Mouse (Mus musculus) thymus, adult 2 months (tissue): ENCODE data around the gene Fbxo31. TPM values are rescaled to one million over a fixed set of nuclear protein-coding genes. Genes with fewer than 3 reads are reported as not detected.

Source experiments
- DNase-seq: peaks from one replicate; pipeline ENCODE4 v3.0.0; 2021
- H3K27ac ChIP-seq: fragments of 200-500 bp; 2 replicates; pipeline ENCODE4 v1.5.1; 2012; ENCODE audit warnings: low read length, control low read depth; ENCODE audit not compliant: control insufficient read depth, insufficient read depth
- H3K27me3 ChIP-seq: fragments of 200-500 bp; 2 replicates; pipeline ENCODE4 v1.6.1; 2012; ENCODE audit warnings: mild to moderate bottlenecking, low read length, moderate library complexity, mixed read lengths; ENCODE audit not compliant: control insufficient read depth, insufficient read depth
- H3K36me3 ChIP-seq: fragments of 200-500 bp; 2 replicates; pipeline ENCODE4 v1.6.1; 2012; ENCODE audit warnings: mild to moderate bottlenecking, low read length, moderate library complexity; ENCODE audit not compliant: control insufficient read depth, insufficient read depth
- H3K4me1 ChIP-seq: fragments of 200-500 bp; replicated peaks from 2 replicates; pipeline ENCODE4 v1.6.1; 2012; ENCODE audit warnings: low read length; ENCODE audit not compliant: control insufficient read depth, insufficient read depth
- H3K4me3 ChIP-seq: fragments of 200-500 bp; 2 replicates; pipeline ENCODE4 v1.5.1; 2012; ENCODE audit warnings: mild to moderate bottlenecking, low read length, control low read depth, moderate library complexity; ENCODE audit not compliant: control insufficient read depth, insufficient read depth
- CTCF ChIP-seq: fragments of 200-500 bp; IDR thresholded peaks from 2 replicates; pipeline ENCODE4 v1.5.1; 2012; ENCODE audit warnings: mild to moderate bottlenecking, control low read depth, low read length, moderate library complexity, borderline replicate concordance; ENCODE audit not compliant: control insufficient read depth, poor library complexity, insufficient read depth; ENCODE audit errors: extremely low read depth
- POLR2A ChIP-seq: fragments of 200-500 bp; IDR thresholded peaks from 2 replicates; pipeline ENCODE4 v1.6.1; 2012; ENCODE audit warnings: mild to moderate bottlenecking, low read length, control low read depth, moderate library complexity; ENCODE audit not compliant: control insufficient read depth, poor library complexity, insufficient read depth; ENCODE audit errors: extremely low read depth
- WGBS: fragments of 180-500 bp; shearing (Covaris S2); methylation state at CpG from one replicate; pipeline ENCODE4 v1.1.7; 2018; 5-methylcytosine and 5-hydroxymethylcytosine counted together
- polyA plus RNA-seq: library from polyadenylated mRNA; depleted of rRNA; stranded (reverse); fragments of >200 nt; gene quantifications from 2 replicates; pipeline ENCODE4 v1.2.3, GENCODE M21; 2012; rRNA removed

Gene Fbxo31
- polyA plus RNA-seq, result 39.8 and 55.7 TPM in 2 replicates

DNA sequence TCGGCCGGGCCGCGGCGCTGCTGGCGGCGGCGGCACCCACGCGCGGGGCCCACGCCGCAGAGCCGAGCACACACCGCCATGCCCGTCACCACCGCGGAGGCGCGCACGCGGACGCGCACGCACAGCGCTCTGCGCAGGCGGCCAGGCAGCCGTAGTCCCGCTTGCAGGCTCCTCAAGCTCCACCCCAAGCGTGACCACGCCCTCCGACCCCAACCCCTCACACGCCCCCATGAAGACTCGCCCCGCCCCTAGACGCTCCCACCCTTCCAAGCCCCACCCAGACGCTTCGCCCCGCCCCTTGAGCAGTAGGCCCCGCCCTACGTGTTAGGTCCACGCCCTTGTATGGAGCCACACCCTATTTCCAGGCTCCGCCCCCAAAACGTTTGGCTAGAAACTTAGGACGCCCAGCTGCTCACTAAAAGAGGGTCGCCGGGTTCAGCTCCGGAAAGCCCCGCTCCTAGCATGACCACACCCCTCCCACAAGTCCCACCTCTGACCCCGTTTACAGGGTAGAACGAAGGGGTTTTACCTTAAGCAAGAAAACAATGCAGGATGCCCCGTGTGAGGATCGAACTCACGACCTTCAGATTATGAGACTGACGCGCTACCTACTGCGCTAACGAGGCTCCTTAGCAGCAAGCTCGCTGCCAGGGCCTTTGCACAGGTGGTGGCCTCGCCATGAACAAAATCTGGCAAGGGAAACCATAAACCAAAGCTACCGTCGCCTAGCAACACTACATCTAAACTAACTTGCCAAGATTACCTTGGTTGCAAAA is at the start of gene Fbxo31:
TSS of gene Fbxo31 (minus strand) at position 131 of the 776 bp plus-strand sequence.
- peak; percentile 93 for DNase-seq
- no peak for TF ChIP-seq CTCF
- no peak for TF ChIP-seq POLR2A
- Histone ChIP-seq H3K36me3 (no peaks in the 10 kb centered on the region), H3K4me3 (peak within 1 kb of the TSS; percentile 88), H3K4me1 (peaks cover 22% of the 10 kb centered on the region), H3K27me3 (no peaks in the 10 kb centered on the region), H3K27ac (no peak within 1 kb of the TSS; the same call in 1 of the 2 replicates)
- WGBS, result 1% methylated on average over 63 of the region's 63 CpGs

DNA sequence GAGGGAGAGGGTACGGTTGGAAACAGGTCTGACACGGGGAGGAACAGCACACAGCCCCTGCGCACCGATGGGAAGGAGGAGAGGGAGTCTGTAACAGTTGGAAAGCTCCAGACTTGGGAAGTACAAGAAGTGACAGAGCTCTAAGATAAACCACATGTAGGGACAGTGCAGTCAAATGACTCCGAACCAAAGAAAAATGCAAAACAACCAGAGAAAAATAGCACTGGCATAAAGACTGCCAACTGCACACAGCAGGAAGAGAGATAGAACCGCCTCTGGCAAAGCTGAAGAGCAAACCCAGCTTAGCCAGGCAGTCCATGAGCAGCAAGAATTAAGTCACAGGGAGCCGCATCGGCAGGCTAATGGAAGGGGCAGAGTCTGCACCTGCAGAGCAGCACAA is 44.4 kb upstream of the Fbxo31 start:
- 94% methylated on average over 8 of the region's 8 CpGs for WGBS

DNA sequence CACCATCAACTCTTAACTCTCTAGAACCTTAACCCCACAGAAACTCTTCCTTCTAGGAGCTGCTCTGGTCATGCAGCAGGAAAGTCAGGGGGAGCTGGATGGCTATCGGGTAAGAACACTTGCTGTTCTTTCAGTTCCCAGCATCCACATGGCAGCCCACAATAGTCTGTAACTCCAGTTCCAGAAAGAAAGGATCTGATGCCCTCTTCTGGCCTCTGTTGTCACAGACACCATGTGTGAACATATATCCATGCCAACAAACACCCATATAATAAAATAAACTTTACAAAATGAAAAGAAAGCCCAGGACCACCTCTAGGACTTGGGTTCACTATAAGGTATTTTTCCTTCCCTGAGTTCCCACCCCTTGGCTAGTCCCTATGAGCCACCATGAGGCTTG is 43.3 kb upstream of the Fbxo31 start:
- Histone ChIP-seq H3K27me3 (no peaks in the 10 kb centered on the region), H3K36me3 (no peaks in the 10 kb centered on the region), H3K27ac (no peak overlapping the region), H3K4me1 (0 out of 2 replicates have a peak, but pooled peaks cover 3% of the 10 kb centered on the region), H3K4me3 (no peak overlapping the region)
- 62% methylated on average over 1 of the region's 1 CpGs for WGBS
- no peak for DNase-seq
- TF ChIP-seq CTCF (no peak), POLR2A (no peak)

More for the DNA sequence above, 44.4 kb upstream of the Fbxo31 start:
- Histone ChIP-seq H3K27me3 (no peaks in the 10 kb centered on the region), H3K36me3 (no peaks in the 10 kb centered on the region), H3K4me1 (0 out of 2 replicates have a peak, but pooled peaks cover 3% of the 10 kb centered on the region), H3K4me3 (no peak overlapping the region), H3K27ac (no peak overlapping the region)
- DNase-seq, result no peak
- TF ChIP-seq CTCF, result no peak
- no peak for TF ChIP-seq POLR2A

DNA sequence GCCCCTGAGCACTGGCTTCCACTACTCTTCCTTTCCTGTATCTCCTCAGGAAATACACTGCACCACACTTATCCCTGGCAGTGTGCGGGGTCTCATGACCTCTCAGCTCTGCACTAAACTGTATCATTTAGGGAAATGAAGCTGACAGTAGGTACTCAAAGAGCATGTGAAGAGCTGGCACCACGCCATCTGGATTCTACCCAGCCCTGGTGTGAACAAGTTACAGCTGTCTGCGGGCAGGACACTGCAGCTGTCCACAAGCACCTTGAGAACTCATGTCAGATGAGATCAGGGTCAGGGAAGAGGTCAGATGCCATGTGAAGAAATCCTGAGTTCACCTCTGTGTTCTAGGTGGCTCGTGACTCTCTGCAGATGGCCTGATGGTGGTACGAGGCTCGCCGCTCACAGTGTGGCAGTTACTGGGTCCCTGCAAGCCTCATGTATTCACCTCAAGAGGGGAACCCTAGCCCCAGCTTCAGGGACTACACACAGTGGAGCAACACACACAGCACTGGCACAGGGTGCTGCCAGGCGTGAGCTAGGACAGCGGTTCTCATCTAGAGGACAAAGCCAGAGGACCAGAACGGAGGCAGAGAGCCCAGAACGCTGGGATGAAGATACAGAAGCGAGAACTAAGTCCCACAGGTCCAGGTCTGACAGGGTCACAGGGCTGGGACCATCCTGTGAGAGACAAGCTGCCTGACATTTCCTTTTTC is 42.4 kb upstream of the Fbxo31 start:
- TF ChIP-seq POLR2A (no peak), CTCF (no peak)
- Histone ChIP-seq H3K4me1 (0 out of 2 replicates have a peak, but pooled peaks cover 3% of the 10 kb centered on the region), H3K27ac (no peak overlapping the region), H3K4me3 (no peak overlapping the region), H3K36me3 (no peaks in the 10 kb centered on the region), H3K27me3 (no peaks in the 10 kb centered on the region)
- DNase-seq, result no peak
- 83% methylated on average over 12 of the region's 12 CpGs for WGBS

DNA sequence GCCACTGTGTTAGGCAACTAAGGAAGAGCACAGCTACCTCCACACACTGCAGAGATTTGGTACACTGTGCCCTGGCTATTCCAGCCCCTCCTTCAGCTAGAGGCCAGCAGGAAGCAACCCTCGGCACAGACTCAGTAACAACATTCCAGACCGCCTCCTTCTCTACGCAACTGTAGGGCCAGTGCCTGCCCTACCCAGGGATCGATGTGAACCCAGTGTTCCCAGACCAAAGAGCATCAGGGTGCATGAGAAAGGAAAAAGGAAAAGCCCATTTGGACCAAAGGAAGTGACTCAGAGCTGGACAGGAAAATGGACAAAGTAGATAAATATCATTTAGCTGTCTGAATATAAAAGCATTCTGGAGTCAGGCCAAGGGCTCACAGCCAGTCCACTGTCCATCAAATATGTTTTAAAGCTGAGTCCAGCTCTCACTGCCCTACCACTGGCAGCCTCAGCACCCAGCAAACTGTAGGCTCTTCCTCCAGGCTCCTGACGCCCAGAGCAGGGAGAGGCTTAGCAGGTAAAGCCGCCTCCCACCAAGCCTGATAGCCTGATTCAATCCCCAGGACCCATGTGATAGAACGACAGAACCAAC is 40.9 kb upstream of the Fbxo31 start:
- Histone ChIP-seq H3K36me3 (no peaks in the 10 kb centered on the region), H3K27ac (no peak overlapping the region), H3K4me1 (0 out of 2 replicates have a peak, but pooled peaks cover 3% of the 10 kb centered on the region), H3K27me3 (no peaks in the 10 kb centered on the region), H3K4me3 (no peak overlapping the region)
- DNase-seq, result no peak
- TF ChIP-seq POLR2A (no peak), CTCF (no peak)
- WGBS, result 62% methylated on average over 7 of the region's 7 CpGs

DNA sequence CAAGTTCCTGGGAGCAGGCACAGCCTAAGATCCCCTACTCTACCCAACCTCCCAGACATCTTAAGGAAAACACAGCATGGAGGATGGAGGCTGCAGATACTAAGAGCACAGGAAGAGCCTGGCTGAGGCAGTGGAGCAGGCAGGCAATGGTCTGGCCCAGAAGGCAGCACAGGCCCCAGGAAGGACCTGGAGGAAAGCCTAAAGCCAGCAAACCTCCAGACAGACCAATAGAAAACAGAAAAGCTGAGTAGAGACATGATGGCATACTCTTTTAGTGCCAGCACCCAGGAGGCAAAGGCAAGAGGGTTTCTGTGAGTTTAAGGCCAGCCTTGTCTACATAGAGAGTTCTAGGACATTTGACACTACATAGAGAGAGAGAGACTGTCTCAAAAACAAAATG is 34.8 kb upstream of the Fbxo31 start:
- TF ChIP-seq CTCF (no peak), POLR2A (no peak)

More for the DNA sequence above, 34.8 kb upstream of the Fbxo31 start:
- no peaks in the 10 kb centered on the region for H3K36me3 ChIP-seq
- no peaks in the 10 kb centered on the region for H3K4me1 ChIP-seq
- H3K27me3 ChIP-seq, result no peaks in the 10 kb centered on the region
- H3K27ac ChIP-seq, result no peak overlapping the region
- H3K4me3 ChIP-seq, result no peak overlapping the region
- DNase-seq, result no peak
